ENCODE assay signal across 16 mouse cellular contexts in the genomic region with DNA sequence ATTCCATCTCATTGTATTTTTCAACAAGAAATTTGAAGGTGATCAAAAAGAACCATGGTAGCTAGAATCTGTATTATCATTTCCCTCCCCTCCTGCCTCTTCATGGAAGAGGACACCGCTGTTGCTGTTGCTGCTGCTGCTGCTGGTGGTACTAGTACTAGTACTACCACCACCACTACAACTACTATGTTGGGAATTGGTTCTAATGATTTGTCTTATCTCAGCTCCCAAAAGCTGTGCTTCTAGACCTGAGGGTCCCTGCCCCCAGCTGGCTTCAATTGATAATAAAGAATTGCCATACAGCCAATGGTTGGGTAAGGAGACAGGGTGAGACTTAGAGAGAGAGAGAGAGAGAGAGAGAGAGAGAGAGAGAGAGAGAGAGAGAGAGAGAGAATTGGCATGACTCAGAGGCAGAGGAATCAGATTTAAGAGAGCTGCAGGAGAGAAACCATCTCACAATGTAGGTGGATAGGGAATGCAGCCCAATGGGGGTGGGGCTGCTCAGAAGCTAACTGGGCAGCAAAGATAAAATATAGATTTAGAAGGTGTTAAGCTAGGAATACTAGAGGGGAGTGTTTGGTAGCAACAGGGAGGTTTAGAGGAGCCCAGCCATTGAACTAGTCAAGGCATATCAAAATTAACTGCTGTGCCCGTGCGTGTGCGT.
"Had no signal": no experiment of that assay in that cellular context is flagged by ENCODE, and none has a peak within 500 bp of the region (broad histone marks: within the 10 kb centered on the region; RNA-seq: fewer than 3 reads in every experiment).

No protein-coding gene starts in this region.

- DNase-seq: kidney, adult 8-10 months; kidney, postnatal 25 days; lung, postnatal 14 days; right cerebral cortex, postnatal 14 days; thymus, adult 2 months; thymus, postnatal 25 days had no signal

- H3K4me3 ChIP-seq: left cerebral cortex, adult 2 months; limb, embryonic 13.5 days; liver, embryonic 15.5 days; lung, embryonic 15.5 days; midbrain, embryonic 10.5 days; midbrain, embryonic 15.5 days; neural tube, embryonic 12.5 days; stomach, embryonic 15.5 days had no signal

- H3K4me1 ChIP-seq: lung, embryonic 15.5 days; midbrain, embryonic 10.5 days; midbrain, embryonic 15.5 days; neural tube, embryonic 12.5 days; stomach, embryonic 15.5 days had no signal

- H3K36me3 ChIP-seq: limb, embryonic 13.5 days; liver, embryonic 15.5 days; lung, embryonic 15.5 days; midbrain, embryonic 10.5 days; midbrain, embryonic 15.5 days; neural tube, embryonic 12.5 days; stomach, embryonic 15.5 days had no signal

- ATAC-seq: inflammation-experienced regulatory T-cells, adult 6 months; intestine, postnatal 0 days; midbrain, embryonic 15.5 days had no signal

- H3K9ac ChIP-seq: limb, embryonic 13.5 days; liver, embryonic 15.5 days; lung, embryonic 15.5 days; midbrain, embryonic 15.5 days; neural tube, embryonic 12.5 days; stomach, embryonic 15.5 days had no signal

- H3K9me3 ChIP-seq: limb, embryonic 13.5 days; liver, embryonic 15.5 days; lung, embryonic 15.5 days; midbrain, embryonic 10.5 days; midbrain, embryonic 15.5 days; neural tube, embryonic 12.5 days; stomach, embryonic 15.5 days had no signal

- H3K4me2 ChIP-seq: limb, embryonic 13.5 days; liver, embryonic 15.5 days; lung, embryonic 15.5 days; midbrain, embryonic 15.5 days; neural tube, embryonic 12.5 days; stomach, embryonic 15.5 days had no signal

- H3K27ac ChIP-seq: left cerebral cortex, adult 2 months; limb, embryonic 13.5 days; liver, embryonic 15.5 days; lung, embryonic 15.5 days; midbrain, embryonic 10.5 days; midbrain, embryonic 15.5 days; neural tube, embryonic 12.5 days; stomach, embryonic 15.5 days had no signal

- H3K27me3 ChIP-seq: limb, embryonic 13.5 days; liver, embryonic 15.5 days; lung, embryonic 15.5 days; midbrain, embryonic 15.5 days; neural tube, embryonic 12.5 days; stomach, embryonic 15.5 days had no signal
